Mouse (Mus musculus): ENCODE measurements around the gene Dgat2. TPM values are rescaled to one million over a fixed set of nuclear protein-coding genes. Genes with fewer than 3 reads are reported as not detected.

Dgat2 gene
- polyA plus RNA-seq, 1 experiment from 2014 or later = 15.3 TPM

DNA sequence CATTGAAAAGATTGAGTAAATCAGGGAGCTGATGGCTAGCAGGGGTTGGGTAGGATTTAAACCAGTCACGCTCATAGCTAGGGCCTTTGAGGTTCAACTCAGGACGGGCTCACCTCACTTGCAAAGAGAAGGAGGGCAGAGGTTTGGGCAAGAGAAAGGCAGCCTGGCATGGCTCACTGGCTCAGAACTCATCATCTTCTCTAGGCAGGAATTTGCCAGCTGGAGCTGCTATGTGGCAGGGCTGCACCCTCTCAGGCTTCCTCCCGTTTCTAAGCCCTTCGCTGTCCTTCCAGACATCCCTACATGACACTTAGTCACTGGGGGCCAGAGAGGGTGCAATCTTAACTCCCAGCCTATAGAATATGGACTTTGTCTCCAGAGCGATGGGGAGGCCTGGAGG lies 4.9 kb upstream of the Dgat2 start:
- no peak for ATAC-seq
- DNase-seq (ENCODE audit: low spot score) = no peak
- TF ChIP-seq CTCF (IDR thresholded peaks at IDR 0.05) = no peak
- TF ChIP-seq EP300 (IDR thresholded peaks at IDR 0.05) = no peak
- Histone ChIP-seq H3K27ac (ENCODE audit: low read length) (no peak overlapping the region), H3K9me3 (ENCODE audit: low read length) (no peaks in the 10 kb centered on the region), H3K36me3 (ENCODE audit: insufficient read depth, low read length) (no peaks in the 10 kb centered on the region), H3K9ac (replicated peaks; ENCODE audit: low read depth) (no peak overlapping the region), H3K27me3 (replicated peaks; ENCODE audit: insufficient read depth, low read length) (no peaks in the 10 kb centered on the region), H3K4me1 (ENCODE audit: insufficient read depth, low read depth, low read length) (no peaks in the 10 kb centered on the region; the same call in 1 of the 2 replicates), H3K4me3 (ENCODE audit: low read depth, low read length) (no peak overlapping the region), H3K4me2 (replicated peaks; ENCODE audit: low read depth, low read length) (no peak overlapping the region)
- 76% methylated on average over 5 of the region's 5 CpGs for WGBS

DNA sequence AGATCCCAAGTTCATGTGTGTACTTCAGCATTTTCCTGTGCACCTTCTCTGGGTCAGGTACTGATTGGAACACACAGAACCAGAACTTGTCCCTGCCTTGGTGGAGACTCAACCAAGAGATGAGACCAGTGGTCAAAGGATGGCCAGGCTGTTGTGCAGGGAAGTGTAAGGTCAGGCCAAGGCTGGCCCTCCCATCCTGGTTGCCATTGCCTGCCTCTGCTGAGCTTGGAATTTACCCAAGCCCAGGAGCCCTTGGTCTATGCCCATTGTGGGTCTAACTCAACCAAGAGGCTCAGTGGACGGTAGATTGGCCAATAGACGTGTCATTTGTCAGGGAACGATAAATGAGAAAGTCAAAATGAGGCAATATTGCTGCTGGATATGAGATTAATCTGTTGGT lies 2.9 kb upstream of the Dgat2 start:
- no peak overlapping the region for H3K27ac ChIP-seq (ENCODE audit: low read length)
- H3K4me1 ChIP-seq (ENCODE audit: insufficient read depth, low read depth, low read length) = no peaks in the 10 kb centered on the region; the same call in 1 of the 2 replicates
- no peaks in the 10 kb centered on the region for H3K9me3 ChIP-seq (ENCODE audit: low read length)
- no peaks in the 10 kb centered on the region for H3K36me3 ChIP-seq (ENCODE audit: insufficient read depth, low read length)
- no peak overlapping the region for H3K4me2 ChIP-seq (replicated peaks; ENCODE audit: low read depth, low read length)
- DNase-seq (ENCODE audit: low spot score) (no peak), ATAC-seq (no peak)
- TF ChIP-seq CTCF (IDR thresholded peaks at IDR 0.05) (no peak), EP300 (IDR thresholded peaks at IDR 0.05) (no peak)
- H3K4me3 ChIP-seq (ENCODE audit: low read depth, low read length) = no peak overlapping the region
- no peak overlapping the region for H3K9ac ChIP-seq (replicated peaks; ENCODE audit: low read depth)
- 78% methylated on average over 3 of the region's 3 CpGs for WGBS
- H3K27me3 ChIP-seq (replicated peaks; ENCODE audit: insufficient read depth, low read length) = no peaks in the 10 kb centered on the region

DNA sequence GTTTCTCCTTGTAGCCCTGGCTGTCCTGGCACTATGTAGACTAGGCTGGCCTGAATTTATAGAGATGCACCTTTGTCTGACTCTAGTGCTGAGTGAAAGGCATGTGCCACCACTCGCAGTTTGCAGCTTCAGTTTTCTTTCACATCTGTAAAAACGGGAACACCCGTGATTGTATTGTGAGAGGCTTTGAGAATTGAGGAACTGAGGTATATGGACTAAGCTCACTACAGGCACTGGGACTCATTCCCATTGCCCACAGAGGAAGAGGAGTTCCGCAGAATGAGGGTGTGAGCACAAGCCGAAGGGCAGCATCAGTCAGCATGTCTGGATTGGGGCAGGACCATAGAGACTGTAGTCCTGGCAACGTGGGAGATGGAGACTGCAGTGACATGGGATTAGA lies 1.2 kb upstream of the Dgat2 start:
- ATAC-seq = no peak

DNA sequence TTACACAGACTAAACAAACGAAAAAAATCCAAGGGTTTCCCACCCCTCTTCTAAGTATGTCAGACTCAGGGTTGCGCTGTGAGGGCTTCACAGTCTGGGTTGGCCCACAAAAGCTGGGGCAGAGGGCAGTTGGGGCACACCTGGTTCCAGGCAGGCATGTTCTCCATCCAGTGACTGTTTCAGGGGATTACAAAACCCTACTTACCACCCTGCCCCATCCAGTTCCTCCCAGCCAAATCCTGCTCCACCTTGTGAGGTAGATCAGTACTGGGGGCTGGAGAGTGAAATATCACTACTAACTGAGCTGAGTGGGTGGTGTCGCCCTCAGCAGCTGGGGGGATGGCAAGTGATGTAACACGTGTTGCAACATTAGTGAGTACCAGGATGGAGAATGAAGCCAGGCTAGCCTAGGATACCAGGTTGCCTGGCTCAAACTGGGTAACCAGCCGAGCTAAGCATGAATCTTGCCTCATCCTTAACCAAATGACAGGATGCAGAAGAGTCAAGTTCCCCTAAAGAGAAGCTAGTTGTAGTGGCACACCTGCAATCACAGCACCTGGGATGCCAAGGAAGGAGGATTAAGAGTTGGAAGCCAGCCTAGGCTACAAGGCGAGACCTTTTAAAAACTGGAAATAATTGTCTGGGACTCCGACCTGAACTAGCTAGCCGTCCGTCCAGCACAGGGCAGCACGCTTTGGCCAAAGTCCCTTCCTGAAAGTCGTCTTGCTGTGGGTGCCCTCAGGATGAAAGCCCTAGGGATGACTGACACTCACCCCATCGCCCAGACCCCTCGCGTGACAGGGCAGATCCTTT lies 694 bp downstream of the Dgat2 start:
- H3K9ac ChIP-seq (replicated peaks; ENCODE audit: low read depth) = peak overlapping the region; percentile 58
- H3K4me3 ChIP-seq (ENCODE audit: low read depth, low read length) = peak overlapping the region; percentile 71
- TF ChIP-seq CTCF (IDR thresholded peaks at IDR 0.05) = no peak
- TF ChIP-seq EP300 (IDR thresholded peaks at IDR 0.05) = no peak
- no peaks in the 10 kb centered on the region for H3K27me3 ChIP-seq (replicated peaks; ENCODE audit: insufficient read depth, low read length)
- H3K4me1 ChIP-seq (ENCODE audit: insufficient read depth, low read depth, low read length) = peaks cover 2% of the 10 kb centered on the region; the same call in 1 of the 2 replicates
- peak overlapping the region; percentile 95 for H3K4me2 ChIP-seq (replicated peaks; ENCODE audit: low read depth, low read length)
- DNase-seq (ENCODE audit: low spot score) (peak; percentile 56), ATAC-seq (peak; percentile 23)
- 17% methylated on average over 14 of the region's 14 CpGs for WGBS
- peak overlapping the region; percentile 78 for H3K27ac ChIP-seq (ENCODE audit: low read length)
- H3K9me3 ChIP-seq (ENCODE audit: low read length) = no peaks in the 10 kb centered on the region
- H3K36me3 ChIP-seq (ENCODE audit: insufficient read depth, low read length) = no peaks in the 10 kb centered on the region

More for the DNA sequence above, 1.2 kb upstream of the Dgat2 start:
- Histone ChIP-seq H3K4me1 (ENCODE audit: insufficient read depth, low read depth, low read length) (peaks cover 2% of the 10 kb centered on the region; the same call in 1 of the 2 replicates), H3K36me3 (ENCODE audit: insufficient read depth, low read length) (no peaks in the 10 kb centered on the region), H3K27ac (ENCODE audit: low read length) (no peak overlapping the region), H3K9me3 (ENCODE audit: low read length) (no peaks in the 10 kb centered on the region), H3K4me3 (ENCODE audit: low read depth, low read length) (no peak overlapping the region), H3K4me2 (replicated peaks; ENCODE audit: low read depth, low read length) (no peak overlapping the region), H3K9ac (replicated peaks; ENCODE audit: low read depth) (no peak overlapping the region), H3K27me3 (replicated peaks; ENCODE audit: insufficient read depth, low read length) (no peaks in the 10 kb centered on the region)
- TF ChIP-seq EP300 (IDR thresholded peaks at IDR 0.05) (no peak), CTCF (IDR thresholded peaks at IDR 0.05) (no peak)
- 71% methylated on average over 6 of the region's 6 CpGs for WGBS
- no peak for DNase-seq (ENCODE audit: low spot score)

DNA sequence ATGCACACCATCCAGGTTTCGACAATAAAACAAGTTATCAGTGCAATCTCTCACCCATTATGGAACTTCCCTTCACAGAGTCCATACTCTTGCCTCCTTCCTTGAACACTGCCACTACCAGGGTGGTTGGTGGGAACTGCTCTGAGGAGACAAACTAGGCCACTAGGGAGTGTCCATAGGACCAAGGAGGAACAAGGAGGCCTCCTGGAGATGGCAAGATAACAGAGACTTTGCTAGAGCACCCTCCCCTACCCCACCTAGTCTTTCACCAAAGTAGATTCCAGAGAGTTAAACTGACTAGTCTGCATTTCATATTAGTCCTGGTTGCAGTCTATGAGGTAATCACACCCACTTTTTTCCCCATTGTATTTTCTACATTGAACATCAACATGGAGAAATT lies 2.4 kb downstream of the Dgat2 start:
- ATAC-seq (no peak), DNase-seq (ENCODE audit: low spot score) (no peak)
- Histone ChIP-seq H3K4me3 (ENCODE audit: low read depth, low read length) (no peak overlapping the region), H3K9ac (replicated peaks; ENCODE audit: low read depth) (no peak overlapping the region), H3K4me1 (ENCODE audit: insufficient read depth, low read depth, low read length) (peaks cover 2% of the 10 kb centered on the region; the same call in 1 of the 2 replicates), H3K4me2 (replicated peaks; ENCODE audit: low read depth, low read length) (no peak overlapping the region), H3K27ac (ENCODE audit: low read length) (no peak overlapping the region), H3K9me3 (ENCODE audit: low read length) (no peaks in the 10 kb centered on the region), H3K27me3 (replicated peaks; ENCODE audit: insufficient read depth, low read length) (no peaks in the 10 kb centered on the region), H3K36me3 (ENCODE audit: insufficient read depth, low read length) (no peaks in the 10 kb centered on the region)
- no peak for TF ChIP-seq EP300 (IDR thresholded peaks at IDR 0.05)
- TF ChIP-seq CTCF (IDR thresholded peaks at IDR 0.05) = peak; percentile 5; the same call in 1 of the 2 replicates
- WGBS = 64% methylated on average over 1 of the region's 1 CpGs

DNA sequence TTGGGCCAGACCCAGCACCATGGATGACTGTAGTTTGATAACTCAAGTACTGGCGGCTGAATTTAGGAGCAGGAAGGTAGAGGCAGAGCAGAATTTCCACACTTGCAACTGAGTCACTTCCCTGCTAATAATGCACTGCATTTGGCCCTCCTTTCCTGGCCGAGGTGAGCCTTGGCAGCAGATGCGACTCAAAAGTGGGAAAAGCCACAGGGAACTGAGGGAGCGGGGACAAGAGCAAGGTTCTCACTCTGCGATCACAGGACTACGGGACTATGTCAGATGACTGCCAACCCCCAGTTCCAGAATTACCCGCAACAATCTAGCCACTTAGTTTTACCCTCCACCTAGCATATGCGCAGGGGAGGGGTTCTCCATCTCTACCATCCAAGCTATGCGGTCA lies 3.2 kb downstream of the Dgat2 start:
- Histone ChIP-seq H3K9ac (replicated peaks; ENCODE audit: low read depth) (no peak overlapping the region), H3K27ac (ENCODE audit: low read length) (no peak overlapping the region), H3K27me3 (replicated peaks; ENCODE audit: insufficient read depth, low read length) (no peaks in the 10 kb centered on the region), H3K4me2 (replicated peaks; ENCODE audit: low read depth, low read length) (no peak overlapping the region), H3K4me1 (ENCODE audit: insufficient read depth, low read depth, low read length) (peaks cover 2% of the 10 kb centered on the region; the same call in 1 of the 2 replicates), H3K4me3 (ENCODE audit: low read depth, low read length) (no peak overlapping the region), H3K36me3 (ENCODE audit: insufficient read depth, low read length) (no peaks in the 10 kb centered on the region), H3K9me3 (ENCODE audit: low read length) (no peaks in the 10 kb centered on the region)
- ATAC-seq = no peak
- WGBS = 87% methylated on average over 9 of the region's 9 CpGs
- no peak for DNase-seq (ENCODE audit: low spot score)
- TF ChIP-seq CTCF (IDR thresholded peaks at IDR 0.05) = no peak
